Mouse (Mus musculus) hindbrain, embryonic 13.5 days (tissue): ENCODE data around the gene Mctp2. TPM values are rescaled to one million over a fixed set of nuclear protein-coding genes. Genes with fewer than 3 reads are reported as not detected.

Experiments used
- ATAC-seq: fragments of 200-750 bp; cut with Nextera tagmentation; 2 replicates; pipeline ENCODE4 v1.8.0; 2017; ENCODE audit warnings: moderate TSS enrichment; ENCODE audit not compliant: low FRiP score
- H3K27ac ChIP-seq: fragments of 300-500 bp; sonication (generic); 2 replicates; pipeline ENCODE4 v1.5.1; 2015; ENCODE audit warnings: inconsistent platforms, mild to moderate bottlenecking, moderate library complexity
- H3K27me3 ChIP-seq: fragments of 300-500 bp; sonication (generic); 2 replicates; pipeline ENCODE4 v1.6.1; 2015; ENCODE audit warnings: mild to moderate bottlenecking, inconsistent platforms
- H3K36me3 ChIP-seq: fragments of 300-500 bp; sonication (generic); 2 replicates; pipeline ENCODE4 v1.6.1; 2015; ENCODE audit warnings: mild to moderate bottlenecking, inconsistent platforms
- H3K4me1 ChIP-seq: fragments of 300-500 bp; sonication (generic); replicated peaks from 2 replicates; pipeline ENCODE4 v1.6.1; 2015; ENCODE audit warnings: inconsistent platforms
- H3K4me2 ChIP-seq: fragments of 300-500 bp; sonication (generic); 2 replicates; pipeline ENCODE4 v1.6.1; 2015; ENCODE audit warnings: inconsistent platforms, mild to moderate bottlenecking, moderate library complexity
- H3K4me3 ChIP-seq: fragments of 300-500 bp; sonication (generic); 2 replicates; pipeline ENCODE4 v1.5.1; 2015; ENCODE audit warnings: mild to moderate bottlenecking, inconsistent platforms
- H3K9ac ChIP-seq: fragments of 300-500 bp; sonication (generic); 2 replicates; pipeline ENCODE4 v1.6.1; 2015; ENCODE audit warnings: mild to moderate bottlenecking, inconsistent platforms
- H3K9me3 ChIP-seq: fragments of 300-500 bp; sonication (generic); 2 replicates; pipeline ENCODE4 v1.6.1; 2016; ENCODE audit warnings: inconsistent platforms
- WGBS: fragments of 180-500 bp; shearing (Covaris S2); methylation state at CpG from one replicate; pipeline ENCODE4 v1.1.7; 2015; 5-methylcytosine and 5-hydroxymethylcytosine counted together
- polyA plus RNA-seq: library from polyadenylated mRNA; unstranded; fragments of >200 nt; fragmentation: Nextera tagmentation; extraction: Ambion mirVana; gene quantifications from 2 replicates; pipeline ENCODE4 v1.2.1, GENCODE M21; 2015

The Mctp2 gene
- 0.31 and 0.58 TPM in 2 replicates for polyA plus RNA-seq

GRCm38 (mm10) chr7:72306382-72306841 lies at the start of gene Mctp2:
Gene Mctp2, minus strand, starts transcription at chr7:72306608.
- H3K9ac ChIP-seq, result peak within 1 kb of the TSS; percentile 68
- under 1% methylated on average over 28 of the region's 28 CpGs for WGBS
- ATAC-seq, result 0 out of 2 replicates have a peak, but pooled peaks have one; percentile 57
- H3K4me3 ChIP-seq, result peak within 1 kb of the TSS; percentile 51
- no peak within 1 kb of the TSS for H3K27ac ChIP-seq
- no peaks in the 10 kb centered on the region for H3K36me3 ChIP-seq
- peaks cover 15% of the 10 kb centered on the region for H3K4me1 ChIP-seq
- H3K27me3 ChIP-seq, result peaks cover 34% of the 10 kb centered on the region
- peak within 1 kb of the TSS; percentile 96 for H3K4me2 ChIP-seq
- H3K9me3 ChIP-seq, result no peaks in the 10 kb centered on the region

- no peaks in the 10 kb centered on the region for H3K9me3 ChIP-seq
- H3K4me3 ChIP-seq, result no peak overlapping the region
These were observed 39.5 kb upstream of the Mctp2 start for GRCm38 (mm10) chr7:72345901-72346300.

DNA sequence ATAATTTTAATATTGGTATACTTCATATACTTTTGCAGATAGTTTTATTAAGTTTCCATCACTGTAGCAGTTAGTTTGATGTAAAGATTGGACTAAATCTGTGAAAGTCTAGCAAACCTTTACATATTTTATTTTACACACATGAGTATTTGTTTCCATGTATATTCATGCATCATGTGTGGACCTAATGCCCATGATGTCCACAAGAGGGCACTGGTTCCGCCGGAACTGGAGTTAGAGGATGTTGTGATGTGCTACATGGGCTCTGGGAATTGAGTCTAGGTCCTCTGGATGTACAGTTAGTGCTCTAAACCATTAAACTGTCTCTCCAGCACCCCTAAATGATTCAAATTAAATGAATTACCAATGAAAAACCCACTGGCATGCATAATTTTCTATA lies 37.3 kb upstream of the Mctp2 start:
- Histone ChIP-seq H3K9me3 (no peaks in the 10 kb centered on the region), H3K4me1 (no peaks in the 10 kb centered on the region), H3K4me2 (no peak overlapping the region), H3K36me3 (no peaks in the 10 kb centered on the region), H3K27ac (no peak overlapping the region), H3K4me3 (no peak overlapping the region), H3K27me3 (no peaks in the 10 kb centered on the region), H3K9ac (no peak overlapping the region)
- 74% methylated on average over 2 of the region's 2 CpGs for WGBS
- ATAC-seq, result no peak

More at GRCm38 (mm10) chr7:72345901-72346300, 39.5 kb upstream of the Mctp2 start:
- no peak overlapping the region for H3K9ac ChIP-seq
- ATAC-seq, result no peak
- no peak overlapping the region for H3K4me2 ChIP-seq
- no peak overlapping the region for H3K27ac ChIP-seq
- no peaks in the 10 kb centered on the region for H3K36me3 ChIP-seq
- no peaks in the 10 kb centered on the region for H3K27me3 ChIP-seq
- H3K4me1 ChIP-seq, result no peaks in the 10 kb centered on the region

DNA sequence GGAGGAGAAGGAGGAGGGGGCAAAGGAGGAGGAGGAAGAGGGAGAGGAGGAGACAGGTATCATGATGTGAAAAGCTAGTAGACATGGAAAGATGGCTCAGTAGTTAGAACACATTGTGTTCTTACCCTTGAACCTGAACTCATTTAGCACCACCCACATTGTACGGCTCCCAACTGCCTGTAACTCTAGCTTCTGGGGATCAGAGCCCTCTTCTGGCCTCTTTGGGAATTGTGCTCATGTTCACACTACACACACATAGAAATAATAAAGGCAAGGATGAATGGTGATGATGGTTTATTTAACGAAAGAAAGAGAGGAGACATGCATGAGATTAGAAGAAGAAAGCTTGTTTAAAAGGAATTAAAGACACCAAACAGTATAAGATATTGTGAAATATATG lies 36.4 kb upstream of the Mctp2 start:
- 69% methylated on average over 2 of the region's 2 CpGs for WGBS

DNA sequence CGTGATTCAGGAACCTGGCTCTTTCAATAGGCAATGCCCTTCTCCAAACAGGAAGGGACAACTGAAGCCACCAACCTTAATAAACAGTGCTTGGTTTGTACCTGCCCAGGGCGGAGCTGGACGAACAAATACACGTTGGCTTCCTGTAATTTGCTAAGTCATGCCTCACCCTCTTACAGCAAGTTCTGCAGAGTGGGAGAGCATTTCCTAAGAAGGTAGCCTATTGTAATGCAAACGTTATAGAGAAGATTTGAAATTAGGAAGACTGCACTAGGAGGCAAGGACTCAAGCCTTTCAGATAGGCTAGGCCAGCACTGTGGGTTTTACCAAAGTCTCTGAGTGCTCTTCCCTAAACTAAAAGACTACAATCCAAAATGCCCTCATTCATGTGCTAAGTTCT lies 19.6 kb upstream of the Mctp2 start:
- Histone ChIP-seq H3K27ac (no peak overlapping the region), H3K4me2 (no peak overlapping the region), H3K9ac (no peak overlapping the region), H3K4me3 (no peak overlapping the region), H3K4me1 (no peaks in the 10 kb centered on the region), H3K36me3 (no peaks in the 10 kb centered on the region), H3K27me3 (no peaks in the 10 kb centered on the region), H3K9me3 (no peaks in the 10 kb centered on the region)
- ATAC-seq, result no peak
- WGBS, result 76% methylated on average over 5 of the region's 5 CpGs

More for the DNA sequence above, 36.4 kb upstream of the Mctp2 start:
- Histone ChIP-seq H3K27me3 (no peaks in the 10 kb centered on the region), H3K9me3 (no peaks in the 10 kb centered on the region), H3K9ac (no peak overlapping the region), H3K36me3 (no peaks in the 10 kb centered on the region), H3K4me3 (no peak overlapping the region), H3K4me2 (no peak overlapping the region), H3K27ac (no peak overlapping the region), H3K4me1 (no peaks in the 10 kb centered on the region)
- ATAC-seq, result no peak

DNA sequence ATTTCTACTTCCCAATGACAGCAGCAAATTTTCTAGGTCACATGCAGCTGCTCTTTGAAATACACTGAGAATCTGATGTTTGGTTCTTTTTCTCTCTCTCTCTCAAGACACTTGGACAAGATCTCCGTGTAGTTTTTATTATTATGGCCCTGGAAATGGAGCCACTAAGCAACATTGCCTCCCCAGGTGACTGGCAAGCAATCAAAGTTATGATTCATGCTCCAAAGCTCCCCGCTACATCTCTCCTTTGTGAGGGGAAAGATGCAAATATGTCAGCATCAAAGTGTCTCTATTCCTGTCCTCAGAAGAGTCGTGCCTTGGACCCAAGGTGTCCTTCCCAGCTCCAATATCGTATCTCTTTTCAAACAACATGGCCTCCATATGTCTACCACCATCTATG lies 14.5 kb upstream of the Mctp2 start:
- Histone ChIP-seq H3K27me3 (no peaks in the 10 kb centered on the region), H3K9ac (no peak overlapping the region), H3K36me3 (no peaks in the 10 kb centered on the region), H3K4me3 (no peak overlapping the region), H3K27ac (no peak overlapping the region), H3K4me2 (no peak overlapping the region), H3K4me1 (no peaks in the 10 kb centered on the region), H3K9me3 (no peaks in the 10 kb centered on the region)
- no peak for ATAC-seq
- WGBS, result 77% methylated on average over 4 of the region's 4 CpGs

DNA sequence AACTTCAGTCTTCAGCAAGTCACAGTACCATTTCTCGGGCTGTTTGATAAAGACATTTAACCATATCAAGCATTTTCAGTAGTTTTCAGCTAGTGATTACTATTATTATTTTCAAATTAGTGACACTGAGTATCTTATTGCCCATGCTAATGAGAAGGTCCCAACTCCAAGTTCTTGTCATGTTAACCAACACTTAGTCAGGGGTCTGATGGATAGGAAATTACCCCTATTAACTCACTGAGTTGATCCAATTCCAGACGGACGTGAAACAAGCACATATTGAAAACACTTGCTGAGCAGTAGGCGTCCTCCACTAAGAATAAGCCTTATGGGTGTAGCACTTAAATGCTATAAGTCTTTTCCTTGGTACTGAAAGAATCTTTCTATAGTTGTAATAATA lies 14.0 kb upstream of the Mctp2 start:
- 87% methylated on average over 4 of the region's 4 CpGs for WGBS
- ATAC-seq, result no peak

GRCm38 (mm10) chr7:72314395-72315060 lies 8.1 kb upstream of the Mctp2 start:
- Histone ChIP-seq H3K9me3 (no peaks in the 10 kb centered on the region), H3K4me2 (no peak overlapping the region), H3K27ac (no peak overlapping the region), H3K9ac (no peak overlapping the region), H3K4me1 (no peaks in the 10 kb centered on the region), H3K36me3 (no peaks in the 10 kb centered on the region), H3K4me3 (no peak overlapping the region), H3K27me3 (no peaks in the 10 kb centered on the region)
- WGBS, result 89% methylated on average over 9 of the region's 9 CpGs
- no peak for ATAC-seq

More for the DNA sequence above, 14.0 kb upstream of the Mctp2 start:
- H3K4me1 ChIP-seq, result no peaks in the 10 kb centered on the region
- no peaks in the 10 kb centered on the region for H3K9me3 ChIP-seq
- no peak overlapping the region for H3K9ac ChIP-seq
- no peaks in the 10 kb centered on the region for H3K27me3 ChIP-seq
- H3K36me3 ChIP-seq, result no peaks in the 10 kb centered on the region
- no peak overlapping the region for H3K4me3 ChIP-seq
- H3K4me2 ChIP-seq, result no peak overlapping the region
- H3K27ac ChIP-seq, result no peak overlapping the region

DNA sequence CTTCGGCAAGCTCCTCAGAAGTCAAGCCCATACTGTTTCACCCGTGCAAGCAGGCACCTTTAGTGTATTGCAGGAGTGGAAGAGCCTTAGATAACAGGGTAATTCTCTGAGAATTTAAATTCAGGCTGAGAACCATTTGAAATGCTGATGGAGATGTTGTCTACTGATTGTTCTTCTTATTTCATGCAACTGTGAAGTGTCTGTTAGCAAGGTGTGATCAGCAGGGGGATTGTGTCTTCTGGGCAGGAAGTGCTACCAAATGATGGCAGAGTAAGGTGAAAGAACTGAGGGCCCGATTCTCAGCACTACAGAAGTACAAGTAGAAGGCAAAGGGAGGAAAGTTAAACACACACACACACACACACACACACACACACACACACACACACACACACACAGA lies 7.5 kb upstream of the Mctp2 start:
- Histone ChIP-seq H3K4me3 (no peak overlapping the region), H3K27ac (no peak overlapping the region), H3K27me3 (no peaks in the 10 kb centered on the region), H3K9me3 (no peaks in the 10 kb centered on the region), H3K36me3 (no peaks in the 10 kb centered on the region), H3K4me1 (no peaks in the 10 kb centered on the region), H3K9ac (no peak overlapping the region), H3K4me2 (no peak overlapping the region)
- ATAC-seq, result no peak
- 80% methylated on average over 3 of the region's 3 CpGs for WGBS

GRCm38 (mm10) chr7:72311582-72311981 lies 5.2 kb upstream of the Mctp2 start:
- peaks cover 3% of the 10 kb centered on the region for H3K4me1 ChIP-seq
- 65% methylated on average over 8 of the region's 8 CpGs for WGBS
- no peak overlapping the region for H3K9ac ChIP-seq

GRCm38 (mm10) chr7:72308078-72308477 lies 1.7 kb upstream of the Mctp2 start:
- no peak overlapping the region for H3K4me2 ChIP-seq
- no peaks in the 10 kb centered on the region for H3K9me3 ChIP-seq
- ATAC-seq, result no peak
- no peak overlapping the region for H3K9ac ChIP-seq
- H3K4me3 ChIP-seq, result no peak overlapping the region
- WGBS, result 75% methylated on average over 5 of the region's 5 CpGs
- peaks cover 34% of the 10 kb centered on the region for H3K27me3 ChIP-seq
- no peak overlapping the region for H3K27ac ChIP-seq
- peaks cover 15% of the 10 kb centered on the region for H3K4me1 ChIP-seq
- no peaks in the 10 kb centered on the region for H3K36me3 ChIP-seq

More at GRCm38 (mm10) chr7:72311582-72311981, 5.2 kb upstream of the Mctp2 start:
- no peaks in the 10 kb centered on the region for H3K9me3 ChIP-seq
- H3K4me3 ChIP-seq, result no peak overlapping the region
- no peaks in the 10 kb centered on the region for H3K36me3 ChIP-seq
- no peak overlapping the region for H3K27ac ChIP-seq
- no peak overlapping the region for H3K4me2 ChIP-seq
- peaks cover 15% of the 10 kb centered on the region for H3K27me3 ChIP-seq
- no peak for ATAC-seq

- 8% methylated on average over 6 of the region's 7 CpGs for WGBS
- H3K4me2 ChIP-seq, result peak overlapping the region; percentile 96
- H3K27me3 ChIP-seq, result peaks cover 34% of the 10 kb centered on the region
- peaks cover 15% of the 10 kb centered on the region for H3K4me1 ChIP-seq
- H3K36me3 ChIP-seq, result no peaks in the 10 kb centered on the region
- H3K9me3 ChIP-seq, result no peaks in the 10 kb centered on the region
- ATAC-seq, result no peak
- H3K4me3 ChIP-seq, result peak overlapping the region; percentile 51
- H3K9ac ChIP-seq, result peak overlapping the region; percentile 68
- no peak overlapping the region for H3K27ac ChIP-seq
These were observed 439 bp upstream of the Mctp2 start for GRCm38 (mm10) chr7:72306847-72307246.

GRCm38 (mm10) chr7:72305971-72306370 lies 437 bp downstream of the Mctp2 start:
- no peak for ATAC-seq
- H3K36me3 ChIP-seq, result no peaks in the 10 kb centered on the region
- 2% methylated on average over 14 of the region's 14 CpGs for WGBS

More at GRCm38 (mm10) chr7:72305971-72306370, 437 bp downstream of the Mctp2 start:
- Histone ChIP-seq H3K27ac (no peak overlapping the region), H3K9ac (peak overlapping the region; percentile 68; the same call in 1 of the 2 replicates), H3K27me3 (peaks cover 34% of the 10 kb centered on the region), H3K4me2 (peak overlapping the region; percentile 96), H3K4me3 (peak overlapping the region; percentile 51), H3K4me1 (peaks cover 15% of the 10 kb centered on the region), H3K9me3 (no peaks in the 10 kb centered on the region)
